20 mouse cellular contexts compared by ENCODE assay signal in genomic region chr13:37010771-37011170, GRCm38 (mm10). TPM values are rescaled to one million over a fixed set of nuclear protein-coding genes. Genes with fewer than 3 reads are reported as not detected.
A peak's percentile ranks its signal among the peaks of the same experiment; 100 is the strongest.
DNase-seq lines count a peak whose midpoint lies in the region; ATAC-seq and TF ChIP-seq lines count a peak whose summit lies in the region.
"Had no signal": no experiment of that assay in that cellular context is flagged by ENCODE, and none has a peak within 500 bp of the region (broad histone marks: within the 10 kb centered on the region; RNA-seq: fewer than 3 reads in every experiment).

No protein-coding gene starts in this region.

- H3K9me3 ChIP-seq in CH12.LX (replicated peaks; ENCODE audit: low read length): no peaks in the 10 kb centered on the region
- H3K9me3 ChIP-seq in midbrain, embryonic 14.5 days (ENCODE audit: control insufficient read depth, low read length): no peaks in the 10 kb centered on the region
- H3K9me3 ChIP-seq: heart, embryonic 12.5 days; kidney, embryonic 15.5 days; limb, embryonic 12.5 days; liver, embryonic 13.5 days had no signal

- peak; percentile 6 for DNase-seq in layer of hippocampus, adult 9-11 months
- no peak for DNase-seq in layer of hippocampus, postnatal 25 days (ENCODE audit: extremely low spot score in 1 of 2, low spot score in 1 of 2)
- peak; percentile 51 for DNase-seq in CH12.LX (ENCODE audit: extremely low read depth)
- DNase-seq in splenic B cell, adult 2 months (ENCODE audit: low read depth, low spot score): peak; percentile 2
- DNase-seq in midbrain, embryonic 14.5 days: no peak
- DNase-seq: adrenal gland, postnatal 36 days; B cell, adult 2 months; cerebellum, postnatal 14 days; heart, postnatal 4 days; liver, embryonic 13.5 days had no signal

- H3K27me3 ChIP-seq in CH12.LX (replicated peaks): no peaks in the 10 kb centered on the region
- H3K27me3 ChIP-seq in splenic B cell, adult 2 months (ENCODE audit: control insufficient read depth, insufficient read depth, low read length, poor library complexity, severe bottlenecking): no peaks in the 10 kb centered on the region
- no peaks in the 10 kb centered on the region for H3K27me3 ChIP-seq in midbrain, embryonic 14.5 days (ENCODE audit: control insufficient read depth, insufficient read depth, low read length)
- H3K27me3 ChIP-seq: heart, embryonic 12.5 days; kidney, embryonic 15.5 days; limb, embryonic 12.5 days; liver, embryonic 13.5 days had no signal

- no peak for TF ChIP-seq POLR2A in CH12.LX (IDR thresholded peaks at IDR 0.05; ENCODE audit: low read depth, low read length)
- no peak for TF ChIP-seq POLR2A in embryonic fibroblast, embryonic 13.5 days (IDR thresholded peaks at IDR 0.05; ENCODE audit: low read depth, low read length)

- TF ChIP-seq EP300 in CH12.LX (IDR thresholded peaks at IDR 0.05; ENCODE audit: low read length): peak; percentile 47; the same call in 1 of the 2 replicates

- no peaks in the 10 kb centered on the region for H3K79me2 ChIP-seq in CH12.LX (replicated peaks; ENCODE audit: control insufficient read depth, extremely low read depth, insufficient read depth, poor library complexity, severe bottlenecking)

- ATAC-seq in erythroid progenitor cell, adult 5-6 weeks (replicated peaks; ENCODE audit: low FRiP score, poor library complexity, severe bottlenecking): no peak
- no peak for ATAC-seq in megakaryocyte-erythroid progenitor cell, adult 5-6 weeks (replicated peaks; ENCODE audit: low FRiP score, low TSS enrichment, poor library complexity, severe bottlenecking)
- ATAC-seq in midbrain, embryonic 14.5 days (ENCODE audit: low FRiP score, low TSS enrichment): no peak
- ATAC-seq: forebrain, embryonic 14.5 days; hindbrain, postnatal 0 days had no signal

- H3K27ac ChIP-seq in CH12.LX (ENCODE audit: insufficient read depth, low read depth): no peak overlapping the region
- peak overlapping the region; percentile 96 for H3K27ac ChIP-seq in embryonic fibroblast, embryonic 13.5 days (ENCODE audit: insufficient read depth, low read length)
- no peak overlapping the region for H3K27ac ChIP-seq in midbrain, embryonic 14.5 days (replicated peaks; ENCODE audit: low read depth, low read length)
- H3K27ac ChIP-seq: hindbrain, postnatal 0 days; kidney, embryonic 15.5 days; layer of hippocampus, adult 2 months; limb, embryonic 12.5 days; liver, embryonic 13.5 days had no signal

- H3K36me3 ChIP-seq in CH12.LX (replicated peaks in 1 of 2; ENCODE audit: control insufficient read depth in 1 of 2, insufficient read depth in 1 of 2, low read length in 1 of 2): no peaks in the 10 kb centered on the region
- no peaks in the 10 kb centered on the region for H3K36me3 ChIP-seq in splenic B cell, adult 2 months (ENCODE audit: control insufficient read depth, insufficient read depth, low read length, poor library complexity, severe bottlenecking)
- no peaks in the 10 kb centered on the region for H3K36me3 ChIP-seq in midbrain, embryonic 14.5 days (ENCODE audit: control insufficient read depth, insufficient read depth, low read length)
- H3K36me3 ChIP-seq: heart, embryonic 12.5 days; kidney, embryonic 15.5 days; limb, embryonic 12.5 days; liver, embryonic 13.5 days had no signal

- WGBS in midbrain, embryonic 14.5 days: 89% methylated on average over 5 of the region's 5 CpGs

- no peak overlapping the region for H3K4me2 ChIP-seq in CH12.LX (ENCODE audit: insufficient read depth, low read depth, poor library complexity, severe bottlenecking)
- no peak overlapping the region for H3K4me2 ChIP-seq in midbrain, embryonic 14.5 days (ENCODE audit: low read length)
- H3K4me2 ChIP-seq: heart, embryonic 12.5 days; kidney, embryonic 15.5 days; limb, embryonic 12.5 days; liver, embryonic 13.5 days had no signal

- no peak for TF ChIP-seq CTCF in CH12.LX (conservative IDR thresholded peaks at IDR 0.05 in 1 of 2, IDR thresholded peaks at IDR 0.05 in 1 of 2; ENCODE audit: low read depth in 2 of 2, low read length in 2 of 2)
- TF ChIP-seq CTCF in embryonic fibroblast, embryonic 13.5 days (IDR thresholded peaks at IDR 0.05; ENCODE audit: borderline replicate concordance, insufficient read depth, low read length): no peak

- H3K4me1 ChIP-seq in CH12.LX (ENCODE audit: control insufficient read depth in 1 of 2, insufficient read depth in 2 of 2): peaks cover 2 to 26% of the 10 kb centered on the region in 2 experiments; a peak in 3 of 4 replicates
- H3K4me1 ChIP-seq in embryonic fibroblast, embryonic 13.5 days (ENCODE audit: control insufficient read depth, insufficient read depth, low read length): peaks cover 25% of the 10 kb centered on the region
- H3K4me1 ChIP-seq in midbrain, embryonic 14.5 days (ENCODE audit: control insufficient read depth, insufficient read depth, low read length): no peaks in the 10 kb centered on the region
- H3K4me1 ChIP-seq: kidney, embryonic 15.5 days; limb, embryonic 12.5 days; liver, embryonic 13.5 days had no signal

- TF ChIP-seq RAD21 in CH12.LX (IDR thresholded peaks at IDR 0.05; ENCODE audit: low read depth, low read length): no peak

- in situ Hi-C loops in CH12.LX (cut with MboI; ENCODE audit: low pct_ligation_motif_present, low pct_unique_long_range_greater_than_20kb, low sequenced_read_pairs): no loop called here

- H3K4me3 ChIP-seq in CH12.LX (replicated peaks in 1 of 3; ENCODE audit: low read depth in 2 of 3, low read length in 2 of 3, poor library complexity in 1 of 3): no peak overlapping the region
- no peak overlapping the region for H3K4me3 ChIP-seq in embryonic fibroblast, embryonic 13.5 days (ENCODE audit: insufficient read depth, low read length)
- no peak overlapping the region for H3K4me3 ChIP-seq in midbrain, embryonic 14.5 days (replicated peaks; ENCODE audit: low read depth, low read length)
- H3K4me3 ChIP-seq: heart, embryonic 12.5 days; kidney, embryonic 15.5 days; layer of hippocampus, adult 2 months; limb, embryonic 12.5 days; liver, embryonic 13.5 days had no signal

- dilution Hi-C loops in CH12.LX (cut with MboI; ENCODE audit: extremely low pct_ligation_motif_present, extremely low pct_unique_long_range_greater_than_20kb, low sequenced_read_pairs): no loop called here

- no peak overlapping the region for H3K9ac ChIP-seq in CH12.LX (ENCODE audit: insufficient read depth, low read depth)
- H3K9ac ChIP-seq in midbrain, embryonic 14.5 days (replicated peaks; ENCODE audit: low read length): no peak overlapping the region
- H3K9ac ChIP-seq: heart, embryonic 12.5 days; kidney, embryonic 15.5 days; limb, embryonic 12.5 days; liver, embryonic 13.5 days had no signal

TF ChIP-seq in CH12.LX, 34 proteins besides CTCF, POLR2A, EP300 and RAD21:
- TF ChIP-seq CHD2 (IDR thresholded peaks at IDR 0.05; ENCODE audit: low read length) (no peak), KAT2A (IDR thresholded peaks at IDR 0.05; ENCODE audit: insufficient replicate concordance, low read length) (no peak), ZC3H11A (IDR thresholded peaks at IDR 0.05; ENCODE audit: low read depth, low read length) (no peak), JUN (IDR thresholded peaks at IDR 0.05; ENCODE audit: insufficient read depth, low read depth, low read length) (0 out of 2 replicates have a peak, but pooled peaks have one; percentile 42), ETS1 (conservative IDR thresholded peaks at IDR 0.05; ENCODE audit: low read depth, low read length) (peak; percentile 51; the same call in 1 of the 2 replicates), BHLHE40 (IDR thresholded peaks at IDR 0.05; ENCODE audit: low read depth, low read length) (no peak), IRF4 (IDR thresholded peaks at IDR 0.05; ENCODE audit: low read depth, low read length) (peak; percentile 44; the same call in 1 of the 2 replicates), NRF1 (IDR thresholded peaks at IDR 0.05; ENCODE audit: low read depth, low read length) (no peak), ZKSCAN1 (IDR thresholded peaks at IDR 0.05; ENCODE audit: borderline replicate concordance, low read depth, low read length) (no peak), MEF2A (IDR thresholded peaks at IDR 0.05; ENCODE audit: borderline replicate concordance, low read depth, low read length) (no peak), NELFE (IDR thresholded peaks at IDR 0.05; ENCODE audit: low read depth, low read length) (no peak), JUND (conservative IDR thresholded peaks at IDR 0.05; ENCODE audit: low read depth, low read length) (peak; percentile 67; the same call in 1 of the 2 replicates), RCOR1 (conservative IDR thresholded peaks at IDR 0.05; ENCODE audit: low read depth, low read length) (no peak), MAX (IDR thresholded peaks at IDR 0.05; ENCODE audit: low read length) (no peak), CHD1 (IDR thresholded peaks at IDR 0.05; ENCODE audit: low read depth, low read length) (no peak), MAZ (IDR thresholded peaks at IDR 0.05; ENCODE audit: low read depth, low read length) (no peak), MXI1 (IDR thresholded peaks at IDR 0.05; ENCODE audit: low read depth, low read length) (no peak), ELF1 (IDR thresholded peaks at IDR 0.05; ENCODE audit: low read depth, low read length) (peak; percentile 67), MYC (IDR thresholded peaks at IDR 0.05; ENCODE audit: low read depth, low read length) (no peak), SMC3 (IDR thresholded peaks at IDR 0.05; ENCODE audit: low read depth, low read length) (no peak), TCF12 (IDR thresholded peaks at IDR 0.05; ENCODE audit: low read depth, low read length) (no peak)

RNA-seq across cellular contexts. Expression of gene F13a1, which starts 39.3 kb away (rescaled TPM):
- total RNA-seq in layer of hippocampus, postnatal 25 days (2021): 1 to 10 TPM; 1.5 to 2.5 TPM
- total RNA-seq in CH12.LX (2012; rRNA removed): not detected in 2 replicates
- 0.14 and 0.42 TPM in 2 replicates for total RNA-seq in CH12.LX (2014; rRNA removed)
- polyA plus RNA-seq in CH12.LX (2012; ENCODE audit: insufficient read length, low read depth): 0.06 TPM in 1 of 2 replicates, not detected in the other
- polyA plus RNA-seq in embryonic fibroblast, embryonic 13.5 days (2011; ENCODE audit: insufficient read length, low read depth, missing spikeins): 0.16 TPM in 1 of 2 replicates, not detected in the other
- total RNA-seq in erythroid progenitor cell, adult 5-6 weeks (2015; ENCODE audit: low replicate concordance): 19.8 and 28.9 TPM in 2 replicates
- total RNA-seq in erythroid progenitor cell, adult 5-6 weeks (2017; ENCODE audit: low replicate concordance): 21.6 and 33.9 TPM in 2 replicates
- total RNA-seq in megakaryocyte-erythroid progenitor cell, adult 5-6 weeks (2014; fragmentation: Nextera tagmentation): 0.17 and 1.0 TPM in 2 replicates
- total RNA-seq in megakaryocyte-erythroid progenitor cell, adult 5-6 weeks (2017): 0.53 and 0.94 TPM in 2 replicates
- polyA plus RNA-seq in midbrain, embryonic 14.5 days (2014; fragmentation: Nextera tagmentation; extraction: Ambion mirVana): 0.22 and 10.6 TPM in 2 replicates
- total RNA-seq: MEL had no signal

Comparison
In these comparisons a context has a peak if more than half of its experiments do, and no peak if none do; other contexts are left out.
1. DNase-seq: peak in layer of hippocampus, adult 9-11 months (single experiment), CH12.LX (single experiment) and splenic B cell, adult 2 months (single experiment); none in layer of hippocampus, postnatal 25 days (0 of 2) and midbrain, embryonic 14.5 days (single experiment).
2. RNA of gene F13a1, which starts 39.3 kb away (total RNA-seq): 19.8 to 33.9 TPM in erythroid progenitor cell, adult 5-6 weeks; 1.5 to 2.5 TPM in layer of hippocampus, postnatal 25 days, 0.17 to 1.0 TPM in megakaryocyte-erythroid progenitor cell, adult 5-6 weeks and 0.14 to 0.42 TPM in CH12.LX; every median in the first group is over 4 times any median in the second.